Mouse (Mus musculus): Measurements from ENCODE around the gene Tbc1d25. TPM values are rescaled to one million over a fixed set of nuclear protein-coding genes. Genes with fewer than 3 reads are reported as not detected.

Gene Tbc1d25
- polyA plus RNA-seq, 1 experiment, result 9.5 TPM

DNA sequence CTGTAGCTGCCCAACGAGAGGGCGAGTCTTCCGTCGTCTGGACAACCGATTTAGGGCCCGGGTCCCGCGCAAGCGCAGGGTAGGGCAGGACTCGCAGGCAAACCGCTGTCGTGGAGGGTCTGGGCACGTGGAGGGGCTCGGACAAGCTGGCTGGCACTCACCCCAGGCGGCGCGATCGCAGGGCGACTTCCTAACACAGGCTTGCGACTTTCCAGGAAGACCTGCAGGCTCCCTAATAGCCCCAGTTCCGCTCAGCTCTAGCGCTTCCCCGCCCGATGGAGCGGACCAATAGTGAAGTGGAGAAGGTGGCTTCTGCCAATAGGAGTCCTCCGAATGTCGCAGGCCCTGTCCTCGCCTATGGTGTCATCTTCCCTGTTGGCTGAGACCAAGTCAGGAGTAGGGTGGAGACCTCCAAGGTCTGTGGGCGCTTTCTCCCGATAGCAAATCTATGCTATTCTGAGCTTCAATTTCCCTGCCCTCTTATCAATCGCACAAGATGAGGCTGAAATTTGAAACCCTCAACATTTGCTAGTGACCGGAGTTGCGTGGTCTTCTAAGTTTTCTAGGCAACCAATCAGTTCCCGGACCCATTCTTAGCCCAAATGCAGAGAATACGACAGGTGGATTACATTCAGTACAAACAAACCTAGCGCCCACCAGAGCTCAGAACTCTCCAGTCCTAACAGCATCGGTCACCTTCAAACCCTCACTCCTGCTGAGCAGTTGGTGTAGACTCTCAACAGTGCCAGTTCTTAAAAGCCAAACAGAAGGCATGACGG, 16.8 kb upstream of the Tbc1d25 start:
- Histone ChIP-seq H3K9me3 (replicated peaks; ENCODE audit: control insufficient read depth, insufficient read depth, low read length, poor library complexity, severe bottlenecking) (no peaks in the 10 kb centered on the region), H3K36me3 (ENCODE audit: control insufficient read depth, insufficient read depth, low read length, poor library complexity, severe bottlenecking) (no peaks in the 10 kb centered on the region; the same call in 1 of the 2 replicates), H3K4me1 (ENCODE audit: control insufficient read depth, insufficient read depth, low read length) (peaks cover 2% of the 10 kb centered on the region), H3K9ac (ENCODE audit: low read depth, poor library complexity, severe bottlenecking) (peak overlapping the region; percentile 27), H3K27me3 (ENCODE audit: control insufficient read depth, insufficient read depth, low read length, poor library complexity, severe bottlenecking) (no peaks in the 10 kb centered on the region), H3K27ac (ENCODE audit: insufficient read depth, low read length) (peak overlapping the region; percentile 72), H3K4me3 (ENCODE audit: low read depth, low read length) (peak overlapping the region; percentile 71)
- no peak for TF ChIP-seq EP300 (IDR thresholded peaks at IDR 0.05; ENCODE audit: insufficient read depth, low read depth, low read length)
- no peak for TF ChIP-seq CTCF (IDR thresholded peaks at IDR 0.05; ENCODE audit: low read depth, low read length)
- no peak for TF ChIP-seq POLR2A (IDR thresholded peaks at IDR 0.05; ENCODE audit: insufficient read depth, low read length)

DNA sequence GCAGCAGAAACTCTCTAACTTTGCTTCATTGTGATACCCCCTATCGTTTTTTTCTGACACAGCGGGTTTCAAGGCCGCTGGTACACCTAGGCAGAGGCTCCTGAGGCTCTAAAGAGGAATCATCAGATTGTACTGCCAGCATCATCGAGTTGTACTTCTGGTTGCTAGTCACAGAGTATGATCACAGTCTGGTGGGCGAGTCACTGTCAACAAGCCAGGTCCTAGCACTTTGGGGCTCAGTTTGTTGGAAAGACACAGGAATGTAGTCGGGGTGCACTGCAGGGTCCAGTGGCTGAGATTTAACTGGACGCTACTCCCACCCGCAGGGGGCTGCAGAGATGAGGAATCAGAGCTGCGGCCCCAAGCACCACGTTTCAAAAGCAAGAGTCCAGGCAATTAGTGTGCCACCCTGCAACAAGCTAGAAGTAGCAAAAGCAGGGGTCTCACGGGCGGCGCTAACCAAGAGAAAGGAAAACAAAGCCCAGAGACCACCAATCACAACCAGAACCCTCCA, 16.2 kb upstream of the Tbc1d25 start:
- peak overlapping the region; percentile 24; the same call in 1 of the 2 replicates for H3K27ac ChIP-seq (ENCODE audit: insufficient read depth, low read length)
- H3K4me1 ChIP-seq (ENCODE audit: control insufficient read depth, insufficient read depth, low read length), result peaks cover 2% of the 10 kb centered on the region
- H3K9me3 ChIP-seq (replicated peaks; ENCODE audit: control insufficient read depth, insufficient read depth, low read length, poor library complexity, severe bottlenecking), result no peaks in the 10 kb centered on the region
- H3K9ac ChIP-seq (ENCODE audit: low read depth, poor library complexity, severe bottlenecking), result peak overlapping the region; percentile 27
- no peak for TF ChIP-seq EP300 (IDR thresholded peaks at IDR 0.05; ENCODE audit: insufficient read depth, low read depth, low read length)
- no peaks in the 10 kb centered on the region for H3K27me3 ChIP-seq (ENCODE audit: control insufficient read depth, insufficient read depth, low read length, poor library complexity, severe bottlenecking)
- H3K36me3 ChIP-seq (ENCODE audit: control insufficient read depth, insufficient read depth, low read length, poor library complexity, severe bottlenecking), result no peaks in the 10 kb centered on the region; the same call in 1 of the 2 replicates
- H3K4me3 ChIP-seq (ENCODE audit: low read depth, low read length), result peak overlapping the region; percentile 71

DNA sequence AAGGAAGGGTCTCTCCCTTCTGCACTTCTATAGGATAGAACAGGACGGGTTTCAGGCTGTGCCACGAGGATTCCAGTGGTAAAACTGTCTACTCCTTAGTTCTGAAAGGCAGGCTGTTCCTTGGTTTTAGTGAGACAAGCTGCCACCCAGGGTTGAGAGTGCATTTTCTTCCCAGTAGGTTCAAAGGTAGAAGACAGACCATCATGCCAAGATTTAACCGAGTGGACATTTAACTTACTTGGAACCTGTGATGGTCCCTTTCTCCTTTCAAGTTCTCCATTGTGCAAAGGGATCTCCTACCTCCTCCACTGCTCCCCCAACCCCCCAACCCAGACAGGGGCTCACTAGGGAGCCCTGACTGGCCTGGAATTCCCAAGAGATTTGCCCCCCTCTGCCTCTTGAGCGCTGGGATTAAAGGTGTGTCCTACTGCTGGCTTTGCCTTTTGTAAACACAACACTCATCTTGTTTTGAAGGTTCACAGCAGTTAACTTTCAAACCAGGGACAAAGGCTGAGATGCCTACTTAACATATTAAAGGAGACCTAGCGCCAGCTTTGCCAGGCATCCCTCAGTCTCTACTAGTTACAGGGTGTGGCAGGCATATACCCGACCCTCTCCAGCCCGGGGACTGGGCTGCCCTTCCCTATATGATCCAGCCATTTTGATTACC, 7.0 kb upstream of the Tbc1d25 start:
- Histone ChIP-seq H3K27ac (ENCODE audit: insufficient read depth, low read length) (peak overlapping the region; percentile 91), H3K9me3 (replicated peaks; ENCODE audit: control insufficient read depth, insufficient read depth, low read length, poor library complexity, severe bottlenecking) (no peaks in the 10 kb centered on the region), H3K4me3 (ENCODE audit: low read depth, low read length) (no peak overlapping the region), H3K9ac (ENCODE audit: low read depth, poor library complexity, severe bottlenecking) (no peak overlapping the region), H3K36me3 (ENCODE audit: control insufficient read depth, insufficient read depth, low read length, poor library complexity, severe bottlenecking) (peaks cover 2% of the 10 kb centered on the region), H3K27me3 (ENCODE audit: control insufficient read depth, insufficient read depth, low read length, poor library complexity, severe bottlenecking) (no peaks in the 10 kb centered on the region), H3K4me1 (ENCODE audit: control insufficient read depth, insufficient read depth, low read length) (peaks cover 2% of the 10 kb centered on the region)
- no peak for TF ChIP-seq CTCF (IDR thresholded peaks at IDR 0.05; ENCODE audit: low read depth, low read length)
- TF ChIP-seq EP300 (IDR thresholded peaks at IDR 0.05; ENCODE audit: insufficient read depth, low read depth, low read length), result no peak
- no peak for TF ChIP-seq POLR2A (IDR thresholded peaks at IDR 0.05; ENCODE audit: insufficient read depth, low read length)

DNA sequence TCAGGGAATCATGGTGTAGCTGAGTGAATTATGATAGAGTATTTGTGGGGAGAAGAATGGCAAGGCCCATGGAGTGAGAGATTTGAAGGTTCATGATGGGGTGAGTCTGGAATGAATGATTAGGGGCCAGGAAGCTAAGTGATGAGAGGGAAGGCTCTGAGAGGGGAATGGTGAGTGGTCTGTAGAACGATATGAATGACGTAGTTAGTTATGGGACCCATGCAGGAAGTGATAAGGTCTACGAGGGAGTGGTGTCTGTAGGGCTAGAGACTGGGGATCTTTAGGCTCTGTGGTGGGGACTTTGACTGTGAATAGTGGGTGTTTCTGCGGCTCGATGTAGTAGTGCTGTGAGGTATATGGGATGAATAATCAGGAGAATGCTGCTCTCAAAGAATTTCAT, 3.7 kb upstream of the Tbc1d25 start:
- no peaks in the 10 kb centered on the region for H3K27me3 ChIP-seq (ENCODE audit: control insufficient read depth, insufficient read depth, low read length, poor library complexity, severe bottlenecking)
- H3K4me1 ChIP-seq (ENCODE audit: control insufficient read depth, insufficient read depth, low read length), result peaks cover 2% of the 10 kb centered on the region
- no peak overlapping the region for H3K27ac ChIP-seq (ENCODE audit: insufficient read depth, low read length)
- H3K36me3 ChIP-seq (ENCODE audit: control insufficient read depth, insufficient read depth, low read length, poor library complexity, severe bottlenecking), result no peaks in the 10 kb centered on the region
- TF ChIP-seq POLR2A (IDR thresholded peaks at IDR 0.05; ENCODE audit: insufficient read depth, low read length) (no peak), CTCF (IDR thresholded peaks at IDR 0.05; ENCODE audit: low read depth, low read length) (no peak), EP300 (IDR thresholded peaks at IDR 0.05; ENCODE audit: insufficient read depth, low read depth, low read length) (no peak)
- no peak overlapping the region for H3K9ac ChIP-seq (ENCODE audit: low read depth, poor library complexity, severe bottlenecking)
- H3K4me3 ChIP-seq (ENCODE audit: low read depth, low read length), result no peak overlapping the region
- H3K9me3 ChIP-seq (replicated peaks; ENCODE audit: control insufficient read depth, insufficient read depth, low read length, poor library complexity, severe bottlenecking), result no peaks in the 10 kb centered on the region

DNA sequence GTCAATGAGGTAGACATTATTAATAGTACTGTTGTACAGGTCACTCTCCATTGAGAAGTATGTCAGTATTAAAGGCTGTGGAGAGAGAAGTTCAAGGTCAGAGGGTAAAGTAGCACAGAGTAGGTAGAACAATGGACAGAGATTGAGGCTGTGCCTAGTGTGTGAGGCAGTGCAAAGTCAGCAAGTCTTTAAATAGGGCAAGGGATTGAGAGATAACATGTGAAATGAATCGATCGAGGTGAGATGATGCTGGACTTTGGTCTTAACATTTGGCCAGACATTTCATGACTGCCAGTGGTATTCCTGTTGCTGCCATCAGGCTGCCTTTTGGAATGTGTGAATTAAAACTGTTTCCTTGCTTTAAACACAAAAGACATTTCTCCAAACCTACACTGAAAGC, 2.9 kb upstream of the Tbc1d25 start:
- TF ChIP-seq EP300 (IDR thresholded peaks at IDR 0.05; ENCODE audit: insufficient read depth, low read depth, low read length), result no peak
- no peak overlapping the region for H3K9ac ChIP-seq (ENCODE audit: low read depth, poor library complexity, severe bottlenecking)
- H3K9me3 ChIP-seq (replicated peaks; ENCODE audit: control insufficient read depth, insufficient read depth, low read length, poor library complexity, severe bottlenecking), result no peaks in the 10 kb centered on the region
- H3K27ac ChIP-seq (ENCODE audit: insufficient read depth, low read length), result no peak overlapping the region
- peaks cover 2% of the 10 kb centered on the region for H3K4me1 ChIP-seq (ENCODE audit: control insufficient read depth, insufficient read depth, low read length)
- no peaks in the 10 kb centered on the region for H3K27me3 ChIP-seq (ENCODE audit: control insufficient read depth, insufficient read depth, low read length, poor library complexity, severe bottlenecking)
- no peak overlapping the region for H3K4me3 ChIP-seq (ENCODE audit: low read depth, low read length)
- H3K36me3 ChIP-seq (ENCODE audit: control insufficient read depth, insufficient read depth, low read length, poor library complexity, severe bottlenecking), result no peaks in the 10 kb centered on the region

- Histone ChIP-seq H3K9ac (ENCODE audit: low read depth, poor library complexity, severe bottlenecking) (peak overlapping the region; percentile 59), H3K4me1 (ENCODE audit: control insufficient read depth, insufficient read depth, low read length) (no peaks in the 10 kb centered on the region), H3K27ac (ENCODE audit: insufficient read depth, low read length) (0 out of 2 replicates have a peak overlapping the region, but pooled peaks have one; percentile 16), H3K36me3 (ENCODE audit: control insufficient read depth, insufficient read depth, low read length, poor library complexity, severe bottlenecking) (peaks cover 15% of the 10 kb centered on the region), H3K4me3 (ENCODE audit: low read depth, low read length) (peak overlapping the region; percentile 87), H3K9me3 (replicated peaks; ENCODE audit: control insufficient read depth, insufficient read depth, low read length, poor library complexity, severe bottlenecking) (no peaks in the 10 kb centered on the region), H3K27me3 (ENCODE audit: control insufficient read depth, insufficient read depth, low read length, poor library complexity, severe bottlenecking) (no peaks in the 10 kb centered on the region)
- TF ChIP-seq CTCF (IDR thresholded peaks at IDR 0.05; ENCODE audit: low read depth, low read length) (no peak), EP300 (IDR thresholded peaks at IDR 0.05; ENCODE audit: insufficient read depth, low read depth, low read length) (no peak), POLR2A (IDR thresholded peaks at IDR 0.05; ENCODE audit: insufficient read depth, low read length) (no peak)
These were observed 845 bp downstream of the Tbc1d25 start for GRCm38 (mm10) chrX:8175169-8175503.

Data from ES-Bruce4 (cell line).